Mouse (Mus musculus) gastrocnemius, postnatal 14 days (tissue): Measurements from ENCODE around the gene Dnah6. TPM values are rescaled to one million over a fixed set of nuclear protein-coding genes. Genes with fewer than 3 reads are reported as not detected.

Source experiments
- DNase-seq: peaks from one replicate; pipeline ENCODE4 v3.0.0; 2021; ENCODE audit warnings: mixed read lengths
- intact Hi-C: fragments of 180-260 bp; cut with DNase I; formaldehyde crosslinking; loops from one replicate; pipeline ENCODE4 v1.15.1; 2025; ENCODE audit warnings: low total_unique reads
- total RNA-seq, 2 experiments: library from RNA; stranded (reverse); gene quantifications; 2 replicates each; pipeline ENCODE4 v1.2.3; 2021

The Dnah6 gene
- total RNA-seq, 2 experiments from 2014 or later, result 0.04 to 0.06 TPM

GRCm38 (mm10) chr6:72993054-72993687 is 228.3 kb downstream of the Dnah6 start:
- no peak for DNase-seq
- intact Hi-C loops, result no loop called here

GRCm38 (mm10) chr6:72990206-72990605 is 231.2 kb downstream of the Dnah6 start:
- DNase-seq, result no peak

GRCm38 (mm10) chr6:72989028-72989736 is 232.3 kb downstream of the Dnah6 start:
- intact Hi-C loops, result no loop called here
- peak; percentile 28 for DNase-seq

More at GRCm38 (mm10) chr6:72990206-72990605, 231.2 kb downstream of the Dnah6 start:
- intact Hi-C loops, result no loop called here

- DNase-seq, result no peak
- intact Hi-C loops, result no loop called here
These were observed 238.9 kb downstream of the Dnah6 start for GRCm38 (mm10) chr6:72982506-72982905.

- no peak for DNase-seq
- intact Hi-C loops, result no loop called here
These were observed 239.6 kb downstream of the Dnah6 start for GRCm38 (mm10) chr6:72981851-72982250.

- DNase-seq, result peak; percentile 71
- intact Hi-C loops, result no loop called here
These were observed 240.3 kb downstream of the Dnah6 start for GRCm38 (mm10) chr6:72981124-72981651.

- peak; percentile 26 for DNase-seq
- intact Hi-C loops, result no loop called here
These were observed 244.6 kb downstream of the Dnah6 start for GRCm38 (mm10) chr6:72976866-72977265.

GRCm38 (mm10) chr6:72971074-72971473 is 250.4 kb downstream of the Dnah6 start:
- DNase-seq, result no peak
- intact Hi-C loops, result no loop called here

GRCm38 (mm10) chr6:72969787-72970186 is 251.7 kb downstream of the Dnah6 start:
- DNase-seq, result no peak
- intact Hi-C loops, result no loop called here

Other genes with a start within 250 kb of the Dnah6 start
- 100 to 1,000 TPM; 355 to 426 TPM for gene Suclg1, start 26.7 kb upstream of the Dnah6 start, total RNA-seq
- not detected for gene 4931417E11Rik, start 248.0 kb upstream of the Dnah6 start, total RNA-seq